Mouse (Mus musculus): ENCODE measurements around the gene Nsd1. TPM values are rescaled to one million over a fixed set of nuclear protein-coding genes. Genes with fewer than 3 reads are reported as not detected.
A peak's percentile ranks its signal among the peaks of the same experiment; 100 is the strongest.

Nsd1 gene
- polyA plus RNA-seq, 1 experiment from 2014 or later, result 79.3 TPM

DNA sequence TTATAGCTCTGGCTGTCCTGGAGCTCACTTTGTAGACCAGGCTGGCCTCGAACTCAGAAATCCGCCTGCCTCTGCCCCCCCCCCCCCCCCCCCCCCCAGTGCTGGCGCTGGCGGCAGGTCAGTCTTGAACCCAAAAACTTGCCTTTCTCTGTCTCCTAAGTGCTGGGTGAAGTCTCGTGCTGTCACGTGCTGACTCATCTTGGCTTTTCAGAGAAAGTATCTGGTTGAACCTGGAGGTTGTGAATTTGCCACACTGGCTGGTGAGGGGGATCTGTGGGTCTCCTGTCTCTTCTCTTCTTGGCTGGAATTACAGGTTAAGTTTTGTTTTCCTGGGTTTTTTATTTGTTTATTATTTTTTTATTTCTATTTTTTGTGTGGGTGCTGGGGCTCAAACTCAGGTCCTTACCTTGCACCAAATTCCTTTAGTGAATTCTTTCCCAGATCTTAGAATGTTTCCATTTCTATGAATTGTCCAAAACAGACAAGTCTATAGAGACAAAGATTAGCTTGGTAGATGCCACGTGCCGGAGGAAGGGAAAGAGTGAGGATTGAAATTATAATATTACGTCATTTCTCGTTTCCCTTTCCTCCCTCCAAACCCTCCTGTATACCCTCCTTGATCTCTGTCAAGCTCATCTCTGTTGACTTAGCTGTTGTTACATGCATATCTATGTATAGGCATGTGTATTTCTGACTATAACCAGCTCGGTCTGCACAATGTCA lies 4.8 kb upstream of the Nsd1 start:
- WGBS, result 91% methylated on average over 8 of the region's 11 CpGs
- Histone ChIP-seq H3K4me3 (ENCODE audit: low read depth, low read length) (no peak overlapping the region), H3K36me3 (ENCODE audit: control insufficient read depth, insufficient read depth, low read length) (no peaks in the 10 kb centered on the region), H3K4me1 (replicated peaks; ENCODE audit: control insufficient read depth, insufficient read depth, low read length) (peaks cover 4% of the 10 kb centered on the region; the same call in 1 of the 2 replicates), H3K9ac (ENCODE audit: low read length) (no peak overlapping the region), H3K27ac (ENCODE audit: low read depth, low read length) (no peak overlapping the region), H3K4me2 (ENCODE audit: low read depth, low read length, severe bottlenecking) (no peak overlapping the region), H3K9me3 (ENCODE audit: control insufficient read depth, low read length) (no peaks in the 10 kb centered on the region), H3K27me3 (ENCODE audit: control insufficient read depth, insufficient read depth, low read length) (no peaks in the 10 kb centered on the region)
- ATAC-seq (replicated peaks; ENCODE audit: low FRiP score) (no peak), DNase-seq (ENCODE audit: low spot score) (no peak)

- Histone ChIP-seq H3K4me3 (ENCODE audit: low read depth, low read length) (no peak overlapping the region), H3K27me3 (ENCODE audit: control insufficient read depth, insufficient read depth, low read length) (no peaks in the 10 kb centered on the region), H3K9me3 (ENCODE audit: control insufficient read depth, low read length) (no peaks in the 10 kb centered on the region), H3K36me3 (ENCODE audit: control insufficient read depth, insufficient read depth, low read length) (no peaks in the 10 kb centered on the region), H3K27ac (ENCODE audit: low read depth, low read length) (no peak overlapping the region), H3K4me1 (replicated peaks; ENCODE audit: control insufficient read depth, insufficient read depth, low read length) (peaks cover 8% of the 10 kb centered on the region; the same call in 1 of the 2 replicates), H3K9ac (ENCODE audit: low read length) (no peak overlapping the region), H3K4me2 (ENCODE audit: low read depth, low read length, severe bottlenecking) (no peak overlapping the region)
- no peak for ATAC-seq (replicated peaks; ENCODE audit: low FRiP score)
- DNase-seq (ENCODE audit: low spot score), result no peak
- whole genome bisulfite sequencing, result 92% methylated on average over 6 of the region's 6 CpGs
These were observed 4.0 kb upstream of the Nsd1 start for GRCm38 (mm10) chr13:55205448-55206205.

GRCm38 (mm10) chr13:55208837-55209648 lies 539 bp upstream of the Nsd1 start:
- Histone ChIP-seq H3K4me2 (ENCODE audit: low read depth, low read length, severe bottlenecking) (no peak overlapping the region), H3K9me3 (ENCODE audit: control insufficient read depth, low read length) (no peaks in the 10 kb centered on the region), H3K27me3 (ENCODE audit: control insufficient read depth, insufficient read depth, low read length) (no peaks in the 10 kb centered on the region), H3K36me3 (ENCODE audit: control insufficient read depth, insufficient read depth, low read length) (no peaks in the 10 kb centered on the region), H3K27ac (ENCODE audit: low read depth, low read length) (no peak overlapping the region), H3K9ac (ENCODE audit: low read length) (no peak overlapping the region), H3K4me1 (replicated peaks; ENCODE audit: control insufficient read depth, insufficient read depth, low read length) (peaks cover 21% of the 10 kb centered on the region), H3K4me3 (ENCODE audit: low read depth, low read length) (no peak overlapping the region)
- 58% methylated on average over 13 of the region's 13 CpGs for WGBS
- ATAC-seq (replicated peaks; ENCODE audit: low FRiP score), result no peak
- DNase-seq (ENCODE audit: low spot score), result no peak

DNA sequence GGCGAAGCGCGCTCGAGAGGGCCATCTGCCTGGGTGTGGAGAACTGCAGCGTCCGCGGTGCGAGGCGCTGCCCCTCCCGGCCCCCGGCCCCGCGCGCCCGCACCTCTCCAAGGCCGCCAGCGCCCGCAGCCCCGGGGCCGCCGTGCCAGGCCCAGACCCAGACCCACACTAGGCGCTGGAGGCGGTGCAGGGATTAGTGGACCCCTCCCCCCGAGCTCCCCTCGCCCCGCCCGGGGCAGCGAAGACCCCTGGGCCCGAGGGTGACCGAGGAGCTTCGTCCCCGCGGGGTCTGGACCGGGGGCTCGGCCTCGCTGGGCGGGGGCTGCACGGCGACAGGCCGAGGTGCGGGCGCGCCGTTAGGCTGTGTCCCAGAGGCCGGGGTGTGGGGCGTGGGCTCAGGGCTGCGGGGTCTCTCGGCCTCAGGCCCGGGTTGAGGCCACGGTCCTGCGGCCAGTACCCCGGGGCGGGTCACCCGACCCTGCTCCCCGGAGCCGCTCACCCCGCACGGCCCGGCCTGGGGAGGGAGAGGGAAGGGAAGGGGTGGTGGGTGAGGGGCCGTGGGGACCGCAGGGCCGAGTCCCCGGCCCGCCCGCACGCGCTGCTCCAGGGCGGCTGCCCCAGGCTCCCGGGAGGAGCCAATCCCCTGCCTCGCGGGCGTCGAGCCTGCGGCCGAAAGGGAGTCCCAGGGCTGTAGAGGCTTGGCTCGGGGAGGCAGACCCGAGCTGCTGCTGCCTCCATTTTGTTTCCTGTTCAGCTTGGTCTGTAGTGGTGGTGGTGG lies 800 bp downstream of the Nsd1 start:
- WGBS, result under 1% methylated on average over 70 of the region's 77 CpGs

GRCm38 (mm10) chr13:55210971-55211220 lies 1.3 kb downstream of the Nsd1 start:
- Histone ChIP-seq H3K27me3 (ENCODE audit: control insufficient read depth, insufficient read depth, low read length) (no peaks in the 10 kb centered on the region), H3K27ac (ENCODE audit: low read depth, low read length) (peak overlapping the region; percentile 98), H3K36me3 (ENCODE audit: control insufficient read depth, insufficient read depth, low read length) (peaks cover under 1% of the 10 kb centered on the region; the same call in 1 of the 2 replicates), H3K4me2 (ENCODE audit: low read depth, low read length, severe bottlenecking) (peak overlapping the region; percentile 88), H3K9me3 (ENCODE audit: control insufficient read depth, low read length) (no peaks in the 10 kb centered on the region), H3K4me1 (replicated peaks; ENCODE audit: control insufficient read depth, insufficient read depth, low read length) (peaks cover 21% of the 10 kb centered on the region), H3K4me3 (ENCODE audit: low read depth, low read length) (peak overlapping the region; percentile 64), H3K9ac (ENCODE audit: low read length) (peak overlapping the region; percentile 83)
- ATAC-seq (replicated peaks; ENCODE audit: low FRiP score) (peak; percentile 71), DNase-seq (ENCODE audit: low spot score) (no peak)
- under 1% methylated on average over 17 of the region's 17 CpGs for WGBS

More for the DNA sequence above, 800 bp downstream of the Nsd1 start:
- Histone ChIP-seq H3K4me2 (ENCODE audit: low read depth, low read length, severe bottlenecking) (peak overlapping the region; percentile 88), H3K27ac (ENCODE audit: low read depth, low read length) (peak overlapping the region; percentile 98), H3K4me1 (replicated peaks; ENCODE audit: control insufficient read depth, insufficient read depth, low read length) (peaks cover 21% of the 10 kb centered on the region), H3K4me3 (ENCODE audit: low read depth, low read length) (peak overlapping the region; percentile 64), H3K9ac (ENCODE audit: low read length) (peak overlapping the region; percentile 83), H3K9me3 (ENCODE audit: control insufficient read depth, low read length) (no peaks in the 10 kb centered on the region), H3K36me3 (ENCODE audit: control insufficient read depth, insufficient read depth, low read length) (no peaks in the 10 kb centered on the region), H3K27me3 (ENCODE audit: control insufficient read depth, insufficient read depth, low read length) (no peaks in the 10 kb centered on the region)
- DNase-seq (ENCODE audit: low spot score) (peak; percentile 88), ATAC-seq (replicated peaks; ENCODE audit: low FRiP score) (peak; percentile 63)

DNA sequence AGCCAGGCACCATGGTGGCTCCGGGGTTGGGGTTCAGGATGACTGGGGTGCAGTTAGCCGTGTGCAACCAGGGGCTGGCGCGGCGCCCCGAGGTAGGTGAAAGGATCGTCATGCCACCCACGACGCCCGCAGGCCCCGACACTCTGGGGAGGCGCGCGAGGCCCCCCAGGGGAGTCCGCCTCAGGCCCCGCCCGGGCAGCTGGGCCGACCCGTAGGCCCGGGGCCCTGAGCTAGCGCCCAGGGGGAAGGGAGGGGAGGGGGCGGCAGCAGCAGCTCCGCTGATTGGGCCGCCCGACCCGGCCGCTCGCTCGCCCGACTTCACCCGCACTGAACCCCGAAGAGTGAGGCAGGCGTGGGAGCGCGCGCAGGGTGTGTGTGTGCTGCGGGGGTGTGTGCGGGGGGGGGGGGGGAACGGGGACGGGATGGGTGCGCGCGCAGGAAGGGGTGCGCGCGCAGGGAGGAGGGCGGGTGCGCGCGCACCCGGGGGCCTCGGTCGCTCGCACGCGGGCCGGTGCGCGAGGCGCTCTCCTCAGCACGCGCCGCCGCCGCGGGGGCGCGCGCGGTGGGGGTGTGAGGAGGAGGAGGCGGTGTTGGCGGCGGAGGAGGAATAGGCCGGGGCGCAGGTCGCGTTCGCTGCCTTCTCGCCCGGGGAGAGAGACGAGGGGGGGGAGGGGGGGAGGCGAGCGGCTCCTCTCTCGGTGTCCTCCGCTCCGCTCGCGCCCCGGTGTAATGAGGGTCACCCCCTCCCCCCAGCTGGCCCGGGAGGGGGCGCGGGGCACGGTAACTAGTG lies 1.8 kb downstream of the Nsd1 start:
- peak; percentile 79 for ATAC-seq (replicated peaks; ENCODE audit: low FRiP score)
- Histone ChIP-seq H3K36me3 (ENCODE audit: control insufficient read depth, insufficient read depth, low read length) (peaks cover 4% of the 10 kb centered on the region; the same call in 1 of the 2 replicates), H3K4me1 (replicated peaks; ENCODE audit: control insufficient read depth, insufficient read depth, low read length) (peaks cover 21% of the 10 kb centered on the region), H3K4me2 (ENCODE audit: low read depth, low read length, severe bottlenecking) (peak overlapping the region; percentile 88), H3K27me3 (ENCODE audit: control insufficient read depth, insufficient read depth, low read length) (no peaks in the 10 kb centered on the region), H3K9me3 (ENCODE audit: control insufficient read depth, low read length) (no peaks in the 10 kb centered on the region), H3K27ac (ENCODE audit: low read depth, low read length) (peak overlapping the region; percentile 98), H3K9ac (ENCODE audit: low read length) (peak overlapping the region; percentile 83), H3K4me3 (ENCODE audit: low read depth, low read length) (peak overlapping the region; percentile 64)
- peak; percentile 96 for DNase-seq (ENCODE audit: low spot score)
- WGBS, result 0% methylated on average over 32 of the region's 93 CpGs

- H3K36me3 ChIP-seq (ENCODE audit: control insufficient read depth, insufficient read depth, low read length), result peaks cover 4% of the 10 kb centered on the region; the same call in 1 of the 2 replicates
- peak overlapping the region; percentile 88 for H3K4me2 ChIP-seq (ENCODE audit: low read depth, low read length, severe bottlenecking)
- H3K4me1 ChIP-seq (replicated peaks; ENCODE audit: control insufficient read depth, insufficient read depth, low read length), result peaks cover 21% of the 10 kb centered on the region
- WGBS, result 0% methylated on average over 11 of the region's 32 CpGs
- no peaks in the 10 kb centered on the region for H3K27me3 ChIP-seq (ENCODE audit: control insufficient read depth, insufficient read depth, low read length)
- H3K9me3 ChIP-seq (ENCODE audit: control insufficient read depth, low read length), result no peaks in the 10 kb centered on the region
- ATAC-seq (replicated peaks; ENCODE audit: low FRiP score) (peak; percentile 61), DNase-seq (ENCODE audit: low spot score) (no peak)
- H3K27ac ChIP-seq (ENCODE audit: low read depth, low read length), result peak overlapping the region; percentile 98
- peak overlapping the region; percentile 83 for H3K9ac ChIP-seq (ENCODE audit: low read length)
- peak overlapping the region; percentile 64 for H3K4me3 ChIP-seq (ENCODE audit: low read depth, low read length)
These were observed 2.4 kb downstream of the Nsd1 start for GRCm38 (mm10) chr13:55212011-55212360.

Measured in forebrain, embryonic 11.5 days (tissue).